Mouse (Mus musculus) bone marrow, adult 2 months (tissue): Measurements from ENCODE around the gene Kalrn.

Source experiments
- CTCF ChIP-seq: fragments of 200-500 bp; IDR thresholded peaks from 2 replicates; pipeline ENCODE4 v1.5.1; 2011; ENCODE audit warnings: low read length, control low read depth; ENCODE audit not compliant: control insufficient read depth, insufficient read depth
- POLR2A ChIP-seq: fragments of 200-500 bp; IDR thresholded peaks from 2 replicates; pipeline ENCODE4 v1.6.1; 2011; ENCODE audit warnings: low read depth, mild to moderate bottlenecking, control low read depth, low read length, borderline replicate concordance; ENCODE audit not compliant: control insufficient read depth

DNA sequence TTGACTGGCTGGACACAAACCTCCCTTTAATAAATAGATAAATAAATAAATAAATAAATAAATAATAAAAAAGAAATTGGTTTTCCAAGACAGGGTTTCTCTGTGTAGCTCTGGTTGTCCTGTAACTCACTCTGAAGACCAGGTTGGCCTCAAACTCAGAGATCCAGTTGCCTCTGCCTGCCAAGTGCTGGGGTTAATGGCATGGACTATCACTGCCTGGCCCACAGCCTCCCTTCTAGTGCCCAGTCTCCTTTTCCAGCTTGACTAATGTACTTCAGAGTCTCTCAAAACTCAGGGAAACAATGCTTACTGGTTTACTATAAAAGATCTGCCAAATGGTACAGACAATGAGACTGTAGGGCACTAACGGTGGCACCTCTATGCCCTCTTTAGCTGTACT is 511.7 kb downstream of the Kalrn start:
- TF ChIP-seq CTCF, result no peak
- TF ChIP-seq POLR2A, result no peak
